Mouse (Mus musculus): Measurements from ENCODE around the gene Samd10. TPM values are rescaled to one million over a fixed set of nuclear protein-coding genes. Genes with fewer than 3 reads are reported as not detected.

Gene Samd10
- total and polyA plus RNA-seq, 2 experiments, result 0.55 to 4.6 TPM

DNA sequence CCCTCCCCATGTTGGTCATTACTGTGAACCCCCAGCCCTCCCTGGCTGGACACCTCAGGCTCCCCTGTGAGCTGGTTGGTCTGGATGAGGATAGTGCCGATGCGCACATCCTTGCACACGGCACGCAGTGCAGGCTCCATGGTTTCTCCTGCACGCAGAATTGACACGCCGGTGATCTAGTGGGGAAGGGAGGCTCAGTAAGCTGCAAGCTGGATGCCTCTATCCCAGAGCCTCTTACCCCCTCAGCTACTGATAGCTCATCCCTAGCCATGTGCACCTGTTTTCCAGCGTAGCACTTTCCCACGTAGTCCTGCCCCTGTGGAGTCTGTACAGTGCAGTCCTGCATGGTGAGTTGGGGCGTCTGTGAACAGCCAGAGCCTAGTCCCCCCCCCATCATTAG lies 29.2 kb downstream of the Samd10 start:
- Histone ChIP-seq H3K4me1 (ENCODE audit: control insufficient read depth, insufficient read depth, low read length) (no peaks in the 10 kb centered on the region), H3K4me3 (ENCODE audit: insufficient read depth, low read depth, low read length) (no peak overlapping the region), H3K36me3 (ENCODE audit: control insufficient read depth, insufficient read depth, low read length) (peaks cover 2% of the 10 kb centered on the region; the same call in 1 of the 2 replicates), H3K27me3 (ENCODE audit: control insufficient read depth, insufficient read depth, low read length) (no peaks in the 10 kb centered on the region), H3K27ac (replicated peaks; ENCODE audit: insufficient read depth, low read depth, low read length) (no peak overlapping the region), H3K9ac (ENCODE audit: low read depth, low read length) (no peak overlapping the region), H3K79me2 (ENCODE audit: control insufficient read depth, insufficient read depth, low read length) (no peaks in the 10 kb centered on the region)
- no peak for DNase-seq (ENCODE audit: extremely low read depth, low read depth, low spot score)
- WGBS, result 95% methylated on average over 10 of the region's 10 CpGs
- TF ChIP-seq POLR2A (IDR thresholded peaks at IDR 0.05; ENCODE audit: extremely low read depth, insufficient read depth, low read length), result no peak
- no peak for TF ChIP-seq CTCF (IDR thresholded peaks at IDR 0.05; ENCODE audit: low read depth, low read length)

DNA sequence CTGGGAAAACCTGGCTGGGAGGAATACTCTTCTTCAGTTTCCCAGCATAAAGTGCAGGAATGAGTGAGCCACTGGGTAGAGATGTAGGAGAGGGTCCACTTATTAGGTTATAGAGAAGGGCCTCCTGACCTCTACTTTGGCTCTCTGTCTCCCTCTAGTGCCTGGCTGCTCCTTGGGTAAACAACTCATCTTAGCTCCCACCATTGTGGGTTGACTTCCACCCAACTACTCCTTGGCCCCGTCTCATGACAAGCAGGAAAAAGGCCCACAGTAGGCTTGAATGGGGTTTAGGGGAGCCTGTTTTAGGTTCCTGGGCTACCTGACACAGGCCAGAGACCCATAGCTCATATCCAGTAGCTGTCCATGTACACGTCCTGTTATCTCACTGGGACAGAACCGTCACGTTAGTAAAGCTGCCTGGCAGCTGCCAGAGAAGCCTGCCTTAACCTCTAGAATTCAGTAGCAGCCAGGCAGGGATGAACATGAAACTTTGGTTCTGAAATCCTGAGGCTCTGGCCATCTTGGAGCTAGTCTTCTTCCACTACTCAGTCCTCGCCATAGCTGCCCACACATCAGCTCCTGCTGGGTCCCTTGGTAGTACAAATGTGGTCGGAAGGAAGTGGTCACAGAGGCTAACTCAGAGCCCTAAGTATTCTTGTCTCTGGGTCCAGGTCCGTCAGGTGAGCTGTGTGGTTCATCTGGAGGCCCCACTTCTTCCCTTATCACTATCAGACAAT lies 30.6 kb downstream of the Samd10 start:
- no peaks in the 10 kb centered on the region for H3K4me1 ChIP-seq (ENCODE audit: control insufficient read depth, insufficient read depth, low read length)
- peak; percentile 23 for DNase-seq (ENCODE audit: extremely low read depth, low read depth, low spot score)
- peaks cover 2% of the 10 kb centered on the region; the same call in 1 of the 2 replicates for H3K36me3 ChIP-seq (ENCODE audit: control insufficient read depth, insufficient read depth, low read length)
- no peak overlapping the region for H3K4me3 ChIP-seq (ENCODE audit: insufficient read depth, low read depth, low read length)
- H3K27ac ChIP-seq (replicated peaks; ENCODE audit: insufficient read depth, low read depth, low read length), result no peak overlapping the region
- TF ChIP-seq CTCF (IDR thresholded peaks at IDR 0.05; ENCODE audit: low read depth, low read length), result peak; percentile 60
- TF ChIP-seq POLR2A (IDR thresholded peaks at IDR 0.05; ENCODE audit: extremely low read depth, insufficient read depth, low read length), result no peak
- H3K79me2 ChIP-seq (ENCODE audit: control insufficient read depth, insufficient read depth, low read length), result no peaks in the 10 kb centered on the region
- no peaks in the 10 kb centered on the region for H3K27me3 ChIP-seq (ENCODE audit: control insufficient read depth, insufficient read depth, low read length)
- no peak overlapping the region for H3K9ac ChIP-seq (ENCODE audit: low read depth, low read length)
- WGBS, result 81% methylated on average over 7 of the region's 7 CpGs

DNA sequence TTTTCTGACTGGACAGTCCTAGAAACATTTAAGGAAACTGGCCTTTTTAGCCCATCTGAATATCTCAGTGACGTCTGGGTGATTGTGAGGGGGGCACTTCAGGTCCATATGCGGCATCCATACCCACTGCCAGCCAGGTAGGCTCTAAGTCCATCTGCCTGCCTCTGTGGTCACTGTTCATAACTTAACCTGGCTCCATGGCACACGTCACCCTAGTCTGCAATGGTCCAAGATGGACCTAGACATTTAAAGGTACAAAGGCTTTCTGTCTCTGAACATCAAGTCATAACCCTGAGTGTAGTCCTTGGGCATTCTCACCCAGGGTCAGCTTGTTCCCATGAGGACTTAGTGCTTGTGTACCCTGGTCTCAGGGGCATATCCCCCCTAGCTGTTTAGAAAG lies 31.7 kb downstream of the Samd10 start:
- no peak for DNase-seq (ENCODE audit: extremely low read depth, low read depth, low spot score)
- H3K4me1 ChIP-seq (ENCODE audit: control insufficient read depth, insufficient read depth, low read length), result no peaks in the 10 kb centered on the region
- no peaks in the 10 kb centered on the region for H3K79me2 ChIP-seq (ENCODE audit: control insufficient read depth, insufficient read depth, low read length)
- TF ChIP-seq POLR2A (IDR thresholded peaks at IDR 0.05; ENCODE audit: extremely low read depth, insufficient read depth, low read length) (no peak), CTCF (IDR thresholded peaks at IDR 0.05; ENCODE audit: low read depth, low read length) (no peak)
- no peak overlapping the region for H3K27ac ChIP-seq (replicated peaks; ENCODE audit: insufficient read depth, low read depth, low read length)
- H3K36me3 ChIP-seq (ENCODE audit: control insufficient read depth, insufficient read depth, low read length), result no peaks in the 10 kb centered on the region; the same call in 1 of the 2 replicates
- no peak overlapping the region for H3K9ac ChIP-seq (ENCODE audit: low read depth, low read length)
- H3K4me3 ChIP-seq (ENCODE audit: insufficient read depth, low read depth, low read length), result no peak overlapping the region
- no peaks in the 10 kb centered on the region for H3K27me3 ChIP-seq (ENCODE audit: control insufficient read depth, insufficient read depth, low read length)
- WGBS, result 94% methylated on average over 3 of the region's 3 CpGs

DNA sequence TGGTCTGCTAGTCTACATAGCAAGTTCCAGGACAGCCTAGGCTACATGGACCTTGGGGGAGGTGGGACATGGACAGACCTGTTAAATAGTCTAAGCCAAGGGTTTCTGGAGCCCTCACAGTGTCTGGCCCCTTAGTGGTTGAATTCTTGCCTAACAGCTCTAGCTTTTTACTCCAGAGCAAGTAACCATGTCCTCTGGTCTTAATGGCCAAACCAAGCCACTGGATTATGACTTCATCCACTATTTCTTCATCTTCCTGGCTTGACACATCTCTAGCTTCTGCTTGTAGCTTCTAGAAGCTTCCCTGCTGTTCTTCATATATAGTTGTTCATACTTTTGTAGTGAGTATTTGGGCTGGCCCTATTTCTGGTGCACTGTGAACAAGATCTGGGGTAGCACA lies 45.2 kb downstream of the Samd10 start:
- Histone ChIP-seq H3K4me1 (ENCODE audit: control insufficient read depth, insufficient read depth, low read length) (no peaks in the 10 kb centered on the region), H3K79me2 (ENCODE audit: control insufficient read depth, insufficient read depth, low read length) (no peaks in the 10 kb centered on the region), H3K27ac (replicated peaks; ENCODE audit: insufficient read depth, low read depth, low read length) (no peak overlapping the region), H3K9ac (ENCODE audit: low read depth, low read length) (no peak overlapping the region), H3K4me3 (ENCODE audit: insufficient read depth, low read depth, low read length) (no peak overlapping the region), H3K27me3 (ENCODE audit: control insufficient read depth, insufficient read depth, low read length) (no peaks in the 10 kb centered on the region), H3K36me3 (ENCODE audit: control insufficient read depth, insufficient read depth, low read length) (peaks cover 22% of the 10 kb centered on the region)
- no peak for DNase-seq (ENCODE audit: extremely low read depth, low read depth, low spot score)
- no peak for TF ChIP-seq POLR2A (IDR thresholded peaks at IDR 0.05; ENCODE audit: extremely low read depth, insufficient read depth, low read length)
- TF ChIP-seq CTCF (IDR thresholded peaks at IDR 0.05; ENCODE audit: low read depth, low read length), result no peak

DNA sequence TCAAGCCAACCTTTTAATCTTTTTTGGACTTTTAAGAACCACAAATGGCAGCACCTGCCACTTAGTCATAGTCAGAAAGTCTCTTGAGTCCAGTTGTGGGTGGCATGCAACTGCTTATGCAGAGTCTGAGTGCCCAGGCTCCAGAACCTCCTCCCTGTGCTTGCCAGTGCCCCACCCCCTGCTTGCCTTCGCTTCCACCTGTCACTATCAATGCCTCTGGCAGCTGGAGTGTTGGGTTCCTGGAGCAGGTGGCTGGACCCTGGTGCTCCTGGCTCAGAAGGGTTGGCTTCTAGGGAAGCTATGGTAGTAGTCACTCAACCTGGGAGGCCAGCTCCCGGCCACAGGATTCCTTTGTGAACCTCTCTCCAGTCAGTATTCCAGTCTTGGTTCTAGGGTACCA lies 48.8 kb downstream of the Samd10 start:
- H3K27ac ChIP-seq (replicated peaks; ENCODE audit: insufficient read depth, low read depth, low read length), result no peak overlapping the region
- 98% methylated on average over 2 of the region's 2 CpGs for WGBS
- peaks cover 42% of the 10 kb centered on the region for H3K36me3 ChIP-seq (ENCODE audit: control insufficient read depth, insufficient read depth, low read length)

DNA sequence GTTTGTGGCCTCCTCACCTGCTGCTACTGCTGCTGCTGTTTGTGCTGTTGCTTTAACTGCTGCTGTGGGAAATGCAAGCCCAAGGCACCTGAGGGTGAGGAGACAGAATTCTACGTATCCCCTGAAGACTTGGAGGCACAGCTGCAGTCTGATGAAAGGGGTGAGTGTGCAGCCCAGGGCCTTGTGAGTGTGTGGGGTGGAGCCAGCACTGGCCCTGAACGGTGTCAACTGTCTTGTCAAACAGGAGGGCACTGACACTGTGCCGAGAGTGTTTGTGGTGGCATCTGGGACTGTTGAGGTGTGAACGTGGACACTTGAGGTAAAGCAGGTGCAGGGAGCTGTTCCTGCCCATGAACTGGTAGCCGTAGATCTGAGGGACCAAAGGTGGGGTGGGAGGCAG lies 50.3 kb downstream of the Samd10 start:
- 90% methylated on average over 5 of the region's 5 CpGs for WGBS
- Histone ChIP-seq H3K27ac (replicated peaks; ENCODE audit: insufficient read depth, low read depth, low read length) (no peak overlapping the region), H3K4me1 (ENCODE audit: control insufficient read depth, insufficient read depth, low read length) (no peaks in the 10 kb centered on the region), H3K9ac (ENCODE audit: low read depth, low read length) (no peak overlapping the region), H3K36me3 (ENCODE audit: control insufficient read depth, insufficient read depth, low read length) (peaks cover 42% of the 10 kb centered on the region), H3K27me3 (ENCODE audit: control insufficient read depth, insufficient read depth, low read length) (no peaks in the 10 kb centered on the region), H3K79me2 (ENCODE audit: control insufficient read depth, insufficient read depth, low read length) (no peaks in the 10 kb centered on the region), H3K4me3 (ENCODE audit: insufficient read depth, low read depth, low read length) (no peak overlapping the region)
- no peak for DNase-seq (ENCODE audit: extremely low read depth, low read depth, low spot score)
- TF ChIP-seq POLR2A (IDR thresholded peaks at IDR 0.05; ENCODE audit: extremely low read depth, insufficient read depth, low read length), result no peak
- no peak for TF ChIP-seq CTCF (IDR thresholded peaks at IDR 0.05; ENCODE audit: low read depth, low read length)

More for the DNA sequence above, 48.8 kb downstream of the Samd10 start:
- H3K4me3 ChIP-seq (ENCODE audit: insufficient read depth, low read depth, low read length), result no peak overlapping the region
- DNase-seq (ENCODE audit: extremely low read depth, low read depth, low spot score), result no peak
- TF ChIP-seq CTCF (IDR thresholded peaks at IDR 0.05; ENCODE audit: low read depth, low read length) (no peak), POLR2A (IDR thresholded peaks at IDR 0.05; ENCODE audit: extremely low read depth, insufficient read depth, low read length) (no peak)
- no peaks in the 10 kb centered on the region for H3K27me3 ChIP-seq (ENCODE audit: control insufficient read depth, insufficient read depth, low read length)
- H3K4me1 ChIP-seq (ENCODE audit: control insufficient read depth, insufficient read depth, low read length), result no peaks in the 10 kb centered on the region
- no peaks in the 10 kb centered on the region for H3K79me2 ChIP-seq (ENCODE audit: control insufficient read depth, insufficient read depth, low read length)
- no peak overlapping the region for H3K9ac ChIP-seq (ENCODE audit: low read depth, low read length)

Measured in liver, adult 2 months (tissue).